Mouse (Mus musculus): ENCODE results near the gene Rundc1.
"Not testable (repeated sequence)": the region's sequence is repeated elsewhere in the genome, so short reads cannot be mapped to it uniquely, and the experiment has no call there.

Rundc1 gene

DNA sequence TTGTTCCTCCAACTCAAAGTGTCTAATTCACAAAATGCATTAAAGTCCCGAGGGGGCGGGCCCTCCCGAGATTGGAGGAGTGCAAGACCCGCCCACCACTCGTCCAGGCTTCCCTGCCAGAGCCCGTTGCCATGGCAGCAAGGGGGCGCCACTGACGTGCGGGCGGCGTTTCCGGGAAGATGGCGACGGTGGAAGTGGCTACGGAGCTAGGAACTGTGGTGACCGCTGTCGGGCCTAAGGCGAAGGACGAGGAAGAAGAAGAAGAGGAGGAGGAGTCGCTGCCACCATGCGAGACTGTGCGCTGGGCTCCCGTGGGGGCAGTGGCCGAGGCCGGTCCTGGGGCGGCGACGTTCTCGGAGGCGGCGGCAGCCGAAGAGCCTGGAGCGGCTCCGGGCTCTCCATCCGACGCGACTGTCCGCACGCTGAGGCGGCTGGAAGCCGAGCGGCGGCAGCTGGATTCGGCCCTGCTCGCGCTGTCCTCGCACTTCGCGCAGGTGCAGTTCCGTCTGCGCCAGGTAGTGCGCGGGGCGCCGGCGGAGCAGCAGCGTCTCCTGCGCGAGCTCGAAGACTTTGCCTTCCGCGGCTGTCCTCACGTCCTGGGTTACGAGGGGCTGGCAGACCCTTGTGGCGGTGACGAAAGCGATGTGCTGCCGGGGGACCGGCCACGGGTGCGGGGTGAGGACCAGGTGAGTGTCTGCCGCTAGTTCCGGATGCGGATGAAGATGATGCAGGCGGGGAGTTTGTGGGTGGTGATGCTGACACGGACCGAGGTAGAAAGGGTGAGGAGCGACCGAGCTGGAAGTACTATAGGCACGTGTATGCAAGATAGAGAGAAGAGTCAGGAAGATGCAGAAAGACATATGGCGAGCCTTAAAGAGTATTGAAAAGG lies at the start of gene Rundc1, which contains the start of gene Ptges3l:
Gene Rundc1, plus strand, starts transcription at position 161 of the 889 bp plus-strand sequence.
Gene Ptges3l, minus strand, starts transcription at position 409 of the 889 bp plus-strand sequence.
- peak; percentile 86 for DNase-seq (ENCODE audit: extremely low spot score, low read depth, low spot score)

- DNase-seq (ENCODE audit: extremely low spot score, low read depth, low spot score), result not testable (repeated sequence)
Measured at GRCm38 (mm10) chr11:101378196-101378595, 46.7 kb upstream of the Rundc1 start.

DNA sequence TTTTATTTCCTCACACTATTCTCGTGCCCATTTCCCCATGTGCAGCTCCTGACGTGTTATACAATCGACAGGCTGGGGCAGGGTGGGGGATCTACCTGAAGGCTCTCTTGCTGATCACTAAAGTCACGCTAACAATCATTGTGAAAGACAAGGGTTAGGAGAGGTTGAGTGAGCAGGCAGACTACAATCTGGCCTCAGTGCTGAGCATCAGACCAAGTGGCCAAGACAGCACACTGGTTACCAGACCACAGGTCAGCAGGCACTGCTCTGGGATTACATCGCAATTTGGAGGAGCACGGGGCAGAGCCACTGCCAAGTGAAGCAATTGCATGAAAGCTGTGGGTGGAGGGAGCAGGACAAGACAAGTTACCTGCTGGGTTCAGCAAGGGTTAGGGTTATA lies 46.0 kb upstream of the Rundc1 start:
- DNase-seq (ENCODE audit: extremely low spot score, low read depth, low spot score), result no peak

GRCm38 (mm10) chr11:101381817-101382216 lies 43.1 kb upstream of the Rundc1 start:
- DNase-seq (ENCODE audit: extremely low spot score, low read depth, low spot score), result no peak

DNA sequence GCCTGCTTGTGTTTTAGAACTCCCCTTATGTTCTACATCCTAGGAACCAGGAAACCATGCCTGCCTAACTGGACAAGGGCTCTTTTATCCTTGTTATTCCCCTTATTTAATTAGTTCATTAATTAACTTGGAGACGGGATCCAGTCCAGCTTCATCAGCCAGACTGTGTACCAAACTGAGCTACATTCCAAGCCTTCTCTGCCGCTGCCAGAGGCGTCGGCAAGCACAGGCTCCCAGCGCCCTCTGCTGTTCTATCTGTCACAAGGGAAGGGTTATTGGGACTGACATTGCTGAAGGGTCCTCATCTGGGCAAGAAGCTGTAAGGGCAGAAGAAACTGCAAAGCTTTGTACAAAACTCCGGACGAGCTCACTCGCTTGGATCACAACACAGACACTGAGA lies 29.8 kb upstream of the Rundc1 start:
- no peak for DNase-seq (ENCODE audit: extremely low spot score, low read depth, low spot score)

DNA sequence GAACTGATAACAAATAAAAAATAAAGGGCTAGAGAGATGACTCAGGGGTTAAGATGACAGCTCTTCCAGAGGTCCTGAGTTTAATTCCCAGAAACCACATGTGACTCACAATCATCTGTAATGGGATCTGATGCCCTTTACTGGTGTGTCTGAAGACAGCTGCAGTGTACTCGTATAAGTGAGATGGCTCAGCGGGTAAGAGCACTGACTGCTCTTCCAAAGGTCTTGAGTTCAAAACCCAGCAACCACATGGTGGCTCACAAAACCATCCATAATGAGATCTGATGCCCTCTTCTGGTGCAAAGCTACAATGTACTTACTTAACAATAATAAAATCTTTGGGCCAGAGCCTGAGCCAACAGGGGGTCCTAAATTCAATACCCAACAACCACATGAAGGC lies 9.6 kb upstream of the Rundc1 start:
- DNase-seq (ENCODE audit: extremely low spot score, low read depth, low spot score), result no peak

DNA sequence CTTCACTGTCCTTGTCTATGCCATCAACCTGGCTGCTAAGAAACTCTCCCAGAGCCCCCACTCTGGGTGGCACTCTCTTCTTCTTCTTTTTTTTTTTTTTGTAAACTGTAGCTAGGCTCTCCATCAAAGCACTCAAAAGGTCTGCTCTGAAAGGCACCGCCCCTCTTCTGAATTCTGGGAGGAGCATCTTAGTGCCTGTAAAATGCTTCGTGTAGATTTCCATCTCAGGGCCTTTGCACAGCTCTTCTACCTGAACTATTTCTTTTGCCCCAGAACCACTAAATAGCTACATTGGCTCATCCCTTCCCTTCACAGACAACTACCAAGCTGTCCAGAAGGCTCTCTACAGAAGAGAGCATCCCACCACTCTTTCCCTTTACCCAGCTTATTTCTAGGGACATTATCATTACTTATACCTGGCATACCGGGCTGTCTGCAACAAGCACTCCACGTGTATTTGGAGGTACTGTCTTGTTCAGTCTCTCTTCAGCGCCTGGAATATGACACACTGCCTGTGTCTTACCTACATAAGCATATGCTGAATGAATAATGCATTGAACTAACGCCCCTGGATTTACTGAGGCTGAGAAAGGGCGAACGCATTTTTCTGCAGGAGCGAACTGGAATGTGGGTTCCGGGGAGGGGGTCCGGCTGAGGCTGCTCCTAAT lies 8.3 kb upstream of the Rundc1 start:
- DNase-seq (ENCODE audit: extremely low spot score, low read depth, low spot score), result no peak

GRCm38 (mm10) chr11:101417101-101417855 lies 7.6 kb upstream of the Rundc1 start, which contains the start of gene Aarsd1:
Gene Aarsd1, minus strand, starts transcription at chr11:101417615.
- DNase-seq (ENCODE audit: extremely low spot score, low read depth, low spot score), result peak; percentile 57

DNA sequence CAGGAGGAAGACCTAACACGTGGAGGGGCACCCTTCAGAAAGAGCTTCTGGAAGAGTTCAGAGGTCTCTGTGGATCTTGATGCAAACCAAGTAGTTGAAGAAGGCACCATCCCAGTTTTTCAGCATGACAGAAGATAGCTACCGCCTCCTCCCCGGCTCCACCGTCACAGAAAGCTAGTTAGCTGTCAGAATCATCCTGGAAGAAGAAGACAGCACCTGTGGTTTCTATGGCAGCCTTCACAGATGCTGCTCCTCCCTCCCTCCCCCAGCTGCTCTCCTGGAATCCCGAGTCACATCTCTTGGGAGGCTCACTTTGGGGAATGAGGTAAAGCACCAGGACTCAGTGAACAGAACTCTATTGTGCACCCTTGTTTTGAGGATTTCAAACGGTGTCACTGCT lies 5.9 kb upstream of the Rundc1 start:
- no peak for DNase-seq (ENCODE audit: extremely low spot score, low read depth, low spot score)

DNA sequence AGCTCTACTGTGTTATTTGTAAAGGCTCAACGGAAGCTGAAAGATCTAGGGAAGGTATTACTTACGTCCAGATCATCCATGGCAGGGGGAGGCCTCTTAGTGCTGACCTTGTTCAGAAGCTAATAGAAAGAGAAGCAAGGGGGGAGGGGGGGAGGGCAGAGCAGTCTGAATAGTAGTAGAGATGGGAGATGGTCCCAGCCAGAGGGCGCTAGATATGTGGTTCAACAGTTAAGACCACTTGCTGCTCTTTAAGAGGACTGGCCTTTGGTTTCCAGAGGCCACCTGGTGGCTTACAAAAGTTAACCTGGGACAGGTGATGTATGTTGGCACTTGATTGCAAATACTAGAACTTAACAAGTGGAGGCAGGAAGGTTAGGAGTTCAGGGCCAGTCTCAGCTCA lies 5.3 kb upstream of the Rundc1 start:
- no peak for DNase-seq (ENCODE audit: extremely low spot score, low read depth, low spot score)

DNA sequence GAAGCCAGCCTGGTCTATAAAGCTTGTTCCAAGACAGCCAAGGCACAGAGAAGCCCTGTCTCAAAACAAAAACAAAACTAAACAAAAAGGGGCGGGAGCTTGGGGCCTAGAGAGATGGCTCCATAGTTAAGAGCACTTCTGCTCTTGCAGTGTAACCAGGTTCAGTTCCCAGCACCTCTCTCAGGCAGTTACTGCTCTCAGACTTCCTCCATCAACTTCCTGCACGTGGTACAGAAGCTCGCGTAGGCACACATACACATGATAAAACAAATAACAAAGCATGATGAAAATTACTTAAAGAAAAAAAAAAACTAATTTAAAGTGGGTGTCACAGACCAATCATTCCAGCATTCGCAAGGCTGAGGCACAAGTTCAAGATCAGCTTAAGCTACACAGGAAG lies 4.7 kb upstream of the Rundc1 start:
- no peak for DNase-seq (ENCODE audit: extremely low spot score, low read depth, low spot score)

DNA sequence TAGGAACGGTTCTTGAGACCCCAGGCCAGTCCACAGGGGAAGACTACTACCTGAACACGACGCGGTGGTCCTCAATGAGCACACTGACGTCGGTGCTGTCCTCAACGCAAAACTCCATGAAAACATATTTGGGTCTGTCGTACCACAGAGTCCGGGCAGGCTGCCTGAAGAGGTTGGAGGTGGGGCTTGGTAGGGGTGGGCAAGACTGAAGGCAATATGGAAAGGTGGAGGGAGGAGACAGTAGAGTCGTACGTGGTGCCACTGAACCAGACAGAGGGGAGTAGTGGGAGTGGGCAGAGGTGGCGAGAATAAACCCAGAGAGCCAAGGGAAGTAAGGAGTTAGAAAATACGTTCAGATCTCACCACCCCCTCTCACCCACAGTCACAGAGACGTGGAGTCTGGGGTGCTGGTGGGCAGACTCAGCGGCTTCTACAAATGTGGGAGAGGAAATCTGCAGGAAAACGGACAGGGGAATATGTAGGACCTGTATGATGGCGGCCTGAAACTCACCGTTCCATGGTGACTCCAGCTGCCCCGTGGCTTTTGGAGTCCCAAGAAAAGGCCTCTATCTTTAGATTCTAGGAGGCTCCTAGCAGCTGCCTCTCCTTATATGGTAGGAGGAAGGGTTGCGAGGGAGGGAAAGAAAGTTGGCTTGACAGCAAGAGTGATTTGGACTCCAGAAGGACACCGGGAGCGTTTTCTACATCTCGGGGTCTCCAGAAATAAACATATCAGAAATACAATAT lies 607 bp upstream of the Rundc1 start, which contains the start of gene Gm27029:
Gene Gm27029, minus strand, starts transcription at position 692 of the 747 bp plus-strand sequence.
- DNase-seq (ENCODE audit: extremely low spot score, low read depth, low spot score), result no peak

GRCm38 (mm10) chr11:101426165-101426564 lies 1.3 kb downstream of the Rundc1 start:
- no peak for DNase-seq (ENCODE audit: extremely low spot score, low read depth, low spot score)

- DNase-seq (ENCODE audit: extremely low spot score, low read depth, low spot score), result no peak
Measured at GRCm38 (mm10) chr11:101431327-101431726, 6.4 kb downstream of the Rundc1 start.

DNA sequence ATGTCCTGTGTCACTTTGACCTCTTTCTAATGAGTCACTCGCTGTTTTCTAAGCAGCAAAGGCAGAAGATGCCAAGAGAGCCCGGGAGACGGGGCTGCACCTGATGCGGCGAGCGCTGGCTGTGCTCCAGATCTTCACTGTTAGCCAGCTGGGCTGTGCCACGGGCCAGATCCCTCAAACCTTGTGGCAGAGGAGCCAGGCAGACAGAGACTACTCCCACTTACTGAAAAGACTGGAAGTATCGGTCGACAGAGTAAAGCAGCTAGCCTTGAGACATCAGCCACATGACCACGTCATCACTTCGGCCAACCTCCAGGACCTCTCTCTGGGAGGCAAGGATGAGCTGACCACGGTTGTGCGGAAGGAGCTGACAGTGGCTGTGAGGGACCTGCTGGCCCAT lies 8.5 kb downstream of the Rundc1 start:
- DNase-seq (ENCODE audit: extremely low spot score, low read depth, low spot score), result no peak

- no peak for DNase-seq (ENCODE audit: extremely low spot score, low read depth, low spot score)
Measured at GRCm38 (mm10) chr11:101435831-101436230, 10.9 kb downstream of the Rundc1 start.

- no peak for DNase-seq (ENCODE audit: extremely low spot score, low read depth, low spot score)
Measured at GRCm38 (mm10) chr11:101436916-101437315, 12.0 kb downstream of the Rundc1 start.

GRCm38 (mm10) chr11:101438006-101438405 lies 13.1 kb downstream of the Rundc1 start:
- not testable (repeated sequence) for DNase-seq (ENCODE audit: extremely low spot score, low read depth, low spot score)

DNA sequence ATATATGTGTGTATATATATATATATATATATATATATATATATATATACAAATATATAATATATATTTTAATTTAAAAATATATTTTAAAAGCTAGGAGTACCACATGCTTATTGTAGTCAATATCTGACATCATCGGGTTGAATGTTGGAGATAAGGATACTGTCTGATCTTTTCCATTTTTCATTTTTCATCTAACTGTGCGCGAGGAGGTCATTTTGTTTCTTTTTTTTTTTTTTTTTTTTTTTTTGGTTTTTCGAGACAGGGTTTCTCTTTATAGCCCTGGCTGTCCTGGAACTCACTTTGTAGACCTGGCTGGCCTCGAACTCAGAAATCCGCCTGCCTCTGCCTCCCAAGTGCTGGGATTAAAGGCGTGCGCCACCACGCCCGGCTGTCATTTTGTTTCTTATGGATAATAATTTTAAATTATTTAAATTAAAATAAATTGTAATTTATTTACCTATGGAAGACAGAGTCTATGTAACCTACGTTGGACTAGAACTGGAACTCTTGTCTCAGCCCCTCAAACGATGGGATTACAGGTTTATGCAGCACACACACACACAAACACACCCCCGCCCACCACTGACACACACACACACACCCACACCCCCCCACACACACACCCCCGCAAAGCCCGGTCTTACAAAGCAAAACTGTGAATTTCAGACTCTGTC lies 16.7 kb downstream of the Rundc1 start:
- DNase-seq (ENCODE audit: extremely low spot score, low read depth, low spot score), result not testable (repeated sequence)

- peak; percentile 100 for DNase-seq (ENCODE audit: extremely low spot score, low read depth, low spot score)
Measured at GRCm38 (mm10) chr11:101442127-101442693, 17.3 kb downstream of the Rundc1 start, which contains the start of gene Rpl27. Gene Rpl27, plus strand, starts transcription at chr11:101442298.
